Mouse (Mus musculus): ENCODE measurements at regions not wholly inside any gene's neighbourhood (a gene's known extent, or its start where the extent isn't known, plus 50 kb on each side); places are given as distances from the start of the nearest gene placed in this dataset.
"Not testable (repeated sequence)": the region's sequence is repeated elsewhere in the genome, so short reads cannot be mapped to it uniquely, and the experiment has no call there.

DNA sequence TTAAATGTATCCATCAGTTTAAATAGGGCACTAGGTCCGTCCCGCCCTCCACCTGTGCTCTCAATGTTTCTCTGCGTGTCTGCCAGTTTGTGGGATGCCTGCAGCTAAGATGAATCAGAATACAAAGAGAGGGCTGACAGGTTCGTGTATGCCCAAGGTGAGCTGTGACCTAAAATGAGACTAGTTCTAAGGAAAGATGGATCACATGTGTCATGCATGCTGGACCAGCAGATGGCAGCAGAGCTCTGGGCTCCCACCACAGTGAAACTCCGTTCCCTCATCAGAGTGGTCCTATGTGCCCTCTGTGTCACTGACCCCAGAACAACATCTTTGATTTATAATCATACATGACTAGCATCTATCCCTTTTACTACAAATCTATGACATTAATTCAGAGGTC is 180.3 kb downstream of the 1700010I14Rik start:
- Histone ChIP-seq H3K9ac (no peak overlapping the region), H3K4me3 (replicated peaks) (peak overlapping the region; percentile 31), H3K27me3 (replicated peaks) (0 out of 2 replicates have a peak, but pooled peaks cover 3% of the 10 kb centered on the region), H3K4me1 (replicated peaks) (peaks cover 7% of the 10 kb centered on the region; the same call in 1 of the 2 replicates), H3K9me3 (no peaks in the 10 kb centered on the region), H3K4me2 (replicated peaks) (peak overlapping the region; percentile 79), H3K36me3 (no peaks in the 10 kb centered on the region), H3K27ac (no peak overlapping the region)
- no peak for ATAC-seq
- WGBS, result 3% methylated on average over 5 of the region's 5 CpGs

DNA sequence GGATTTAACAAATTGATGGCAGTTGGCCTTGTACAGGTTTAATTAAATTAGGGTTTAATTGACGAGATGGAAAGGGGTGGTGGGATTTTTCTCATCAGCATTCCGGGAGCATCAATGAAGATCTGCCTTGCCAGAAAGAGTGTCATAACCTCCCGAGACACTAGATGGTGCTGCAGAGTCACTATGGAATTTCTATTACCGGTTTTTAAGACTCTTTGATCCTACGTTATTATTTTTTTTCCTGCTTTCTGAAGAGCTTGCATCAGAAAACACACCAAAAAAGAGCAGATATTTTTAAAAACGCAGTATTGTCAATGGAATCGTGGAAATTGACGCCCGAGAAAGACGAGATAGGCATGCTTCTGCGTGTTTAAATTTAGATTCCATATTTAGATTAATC is 181.2 kb downstream of the 1700010I14Rik start:
- peak overlapping the region; percentile 33; the same call in 1 of the 2 replicates for H3K4me2 ChIP-seq (replicated peaks)
- 8% methylated on average over 11 of the region's 11 CpGs for WGBS
- H3K4me3 ChIP-seq (replicated peaks), result no peak overlapping the region
- H3K9me3 ChIP-seq, result no peaks in the 10 kb centered on the region
- 0 out of 2 replicates have a peak, but pooled peaks cover 3% of the 10 kb centered on the region for H3K27me3 ChIP-seq (replicated peaks)
- ATAC-seq, result no peak
- H3K4me1 ChIP-seq (replicated peaks), result peaks cover 7% of the 10 kb centered on the region; the same call in 1 of the 2 replicates
- no peaks in the 10 kb centered on the region for H3K36me3 ChIP-seq
- no peak overlapping the region for H3K9ac ChIP-seq
- H3K27ac ChIP-seq, result no peak overlapping the region

DNA sequence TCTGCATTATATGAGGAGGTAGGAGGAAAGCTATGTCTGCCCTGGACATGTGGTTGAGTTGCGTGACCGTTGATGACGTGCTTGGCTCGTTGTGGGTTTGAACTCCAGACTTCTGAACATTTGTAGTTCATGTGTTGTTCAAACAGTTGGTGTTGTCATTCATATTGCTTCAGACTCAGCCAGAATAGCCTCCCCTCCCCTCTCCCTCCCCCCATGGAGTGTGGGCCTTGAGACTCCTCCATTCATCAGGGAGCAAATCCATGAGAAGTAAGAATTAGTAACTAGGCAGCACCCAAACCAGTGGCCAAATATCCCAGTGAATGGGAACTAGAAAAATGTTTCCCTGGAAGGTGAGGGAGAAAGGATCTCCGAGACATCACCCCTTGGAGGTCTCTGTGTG is 209.0 kb downstream of the 1700010I14Rik start:
- Histone ChIP-seq H3K4me2 (replicated peaks) (no peak overlapping the region), H3K27me3 (replicated peaks) (no peaks in the 10 kb centered on the region), H3K9me3 (no peaks in the 10 kb centered on the region), H3K36me3 (no peaks in the 10 kb centered on the region), H3K4me1 (replicated peaks) (no peaks in the 10 kb centered on the region), H3K4me3 (replicated peaks) (no peak overlapping the region), H3K27ac (no peak overlapping the region), H3K9ac (no peak overlapping the region)
- ATAC-seq, result no peak
- 88% methylated on average over 5 of the region's 5 CpGs for WGBS

GRCm38 (mm10) chr17:9200386-9200785 is 212.3 kb downstream of the 1700010I14Rik start:
- Histone ChIP-seq H3K27ac (no peak overlapping the region), H3K4me1 (replicated peaks) (no peaks in the 10 kb centered on the region), H3K4me2 (replicated peaks) (no peak overlapping the region), H3K9ac (no peak overlapping the region), H3K4me3 (replicated peaks) (no peak overlapping the region), H3K9me3 (no peaks in the 10 kb centered on the region), H3K27me3 (replicated peaks) (no peaks in the 10 kb centered on the region), H3K36me3 (no peaks in the 10 kb centered on the region)
- ATAC-seq, result no peak
- WGBS, result 86% methylated on average over 7 of the region's 7 CpGs

DNA sequence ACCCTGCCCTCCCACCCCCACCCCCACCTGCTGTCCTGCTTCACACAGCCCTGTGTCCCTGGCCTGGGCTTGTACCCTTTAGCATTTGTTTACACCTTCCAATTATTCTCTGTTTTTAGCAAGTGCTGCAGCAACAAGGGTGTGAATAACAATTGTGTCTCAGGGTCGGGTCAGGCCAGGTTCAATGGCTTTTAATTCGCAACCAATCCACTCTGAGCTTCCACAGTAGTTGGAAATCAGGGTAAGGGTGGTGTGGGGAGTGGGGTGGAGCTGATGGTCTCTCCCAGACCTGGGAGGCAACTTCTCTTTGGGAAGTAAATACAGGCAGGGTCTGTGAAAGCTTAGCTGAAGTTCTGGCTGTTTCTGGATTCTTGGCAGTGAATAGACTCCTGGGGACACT is 214.4 kb downstream of the 1700010I14Rik start:
- H3K36me3 ChIP-seq, result no peaks in the 10 kb centered on the region
- H3K9ac ChIP-seq, result no peak overlapping the region
- no peak overlapping the region for H3K27ac ChIP-seq
- H3K9me3 ChIP-seq, result no peaks in the 10 kb centered on the region
- 21% methylated on average over 2 of the region's 2 CpGs for WGBS
- H3K4me3 ChIP-seq (replicated peaks), result no peak overlapping the region
- no peaks in the 10 kb centered on the region for H3K4me1 ChIP-seq (replicated peaks)
- ATAC-seq, result no peak
- no peak overlapping the region for H3K4me2 ChIP-seq (replicated peaks)
- no peaks in the 10 kb centered on the region for H3K27me3 ChIP-seq (replicated peaks)

DNA sequence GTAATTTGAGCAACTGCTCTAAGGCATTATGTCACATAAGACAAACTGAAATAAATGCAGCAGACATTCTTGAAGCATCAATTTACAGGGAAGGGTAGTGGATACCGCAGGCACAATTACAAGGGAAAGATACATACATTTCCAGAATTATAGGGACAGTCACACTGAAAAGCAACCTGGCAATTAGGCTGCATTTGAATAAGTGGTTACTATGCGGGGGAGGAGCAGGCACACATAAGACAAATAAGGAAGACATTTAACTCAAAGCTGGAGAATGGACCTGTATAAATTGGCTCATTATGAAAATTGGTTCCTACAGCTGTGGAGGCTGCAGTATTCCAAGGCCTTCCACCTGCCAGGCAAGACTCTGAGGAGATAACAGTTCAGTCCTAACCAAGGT is 211.2 kb upstream of the Gm17728 start:
- no peaks in the 10 kb centered on the region for H3K4me1 ChIP-seq (replicated peaks)
- no peak overlapping the region for H3K4me3 ChIP-seq (replicated peaks)
- no peaks in the 10 kb centered on the region for H3K9me3 ChIP-seq
- no peak overlapping the region for H3K4me2 ChIP-seq (replicated peaks)
- no peak overlapping the region for H3K27ac ChIP-seq
- no peaks in the 10 kb centered on the region for H3K27me3 ChIP-seq (replicated peaks)
- no peak for ATAC-seq
- H3K9ac ChIP-seq, result no peak overlapping the region
- WGBS, result 85% methylated on average over 2 of the region's 2 CpGs
- no peaks in the 10 kb centered on the region for H3K36me3 ChIP-seq

- H3K27me3 ChIP-seq (replicated peaks), result no peaks in the 10 kb centered on the region
- no peak overlapping the region for H3K4me3 ChIP-seq (replicated peaks)
- no peak overlapping the region for H3K4me2 ChIP-seq (replicated peaks)
- 86% methylated on average over 4 of the region's 4 CpGs for WGBS
- ATAC-seq, result no peak
- no peaks in the 10 kb centered on the region for H3K9me3 ChIP-seq
- H3K9ac ChIP-seq, result no peak overlapping the region
- no peak overlapping the region for H3K27ac ChIP-seq
- 0 out of 2 replicates have a peak, but pooled peaks cover 1% of the 10 kb centered on the region for H3K4me1 ChIP-seq (replicated peaks)
- H3K36me3 ChIP-seq, result no peaks in the 10 kb centered on the region
Observed at GRCm38 (mm10) chr17:9223097-9223496, 198.8 kb upstream of the Gm17728 start.

- H3K36me3 ChIP-seq, result no peaks in the 10 kb centered on the region
- H3K9me3 ChIP-seq, result no peaks in the 10 kb centered on the region
- no peak overlapping the region for H3K4me3 ChIP-seq (replicated peaks)
- 0 out of 2 replicates have a peak, but pooled peaks cover 2% of the 10 kb centered on the region for H3K4me1 ChIP-seq (replicated peaks)
- no peaks in the 10 kb centered on the region for H3K27me3 ChIP-seq (replicated peaks)
- no peak overlapping the region for H3K9ac ChIP-seq
- ATAC-seq, result no peak
- WGBS, result 58% methylated on average over 10 of the region's 10 CpGs
- no peak overlapping the region for H3K27ac ChIP-seq
- H3K4me2 ChIP-seq (replicated peaks), result no peak overlapping the region
Observed at GRCm38 (mm10) chr17:9227872-9228575, 193.8 kb upstream of the Gm17728 start.

DNA sequence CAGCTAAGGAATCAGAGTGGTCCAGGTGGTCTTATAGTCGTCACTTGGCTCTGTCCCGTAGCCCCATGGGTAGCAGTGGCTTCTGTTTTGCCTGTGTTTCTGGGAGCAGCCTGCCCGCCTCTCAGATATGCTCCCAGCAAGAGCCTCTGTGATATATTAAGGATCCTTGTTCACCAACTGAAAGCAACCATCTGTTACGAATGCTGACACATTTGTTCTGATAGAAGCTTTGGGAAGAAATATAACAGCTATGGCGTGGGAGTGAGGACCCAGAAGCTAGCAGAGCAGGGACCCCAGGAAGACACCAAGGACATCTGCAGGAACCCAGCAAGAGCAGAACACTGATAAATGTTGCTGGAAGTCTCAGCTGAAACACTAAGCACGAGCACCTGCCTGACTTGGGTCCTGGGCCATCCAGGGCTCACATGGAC is 186.7 kb upstream of the Gm17728 start:
- Histone ChIP-seq H3K4me3 (replicated peaks) (no peak overlapping the region), H3K4me1 (replicated peaks) (no peaks in the 10 kb centered on the region), H3K27ac (no peak overlapping the region), H3K4me2 (replicated peaks) (no peak overlapping the region), H3K9me3 (no peaks in the 10 kb centered on the region), H3K9ac (no peak overlapping the region), H3K36me3 (no peaks in the 10 kb centered on the region), H3K27me3 (replicated peaks) (no peaks in the 10 kb centered on the region)
- ATAC-seq, result no peak
- WGBS, result 54% methylated on average over 6 of the region's 6 CpGs

DNA sequence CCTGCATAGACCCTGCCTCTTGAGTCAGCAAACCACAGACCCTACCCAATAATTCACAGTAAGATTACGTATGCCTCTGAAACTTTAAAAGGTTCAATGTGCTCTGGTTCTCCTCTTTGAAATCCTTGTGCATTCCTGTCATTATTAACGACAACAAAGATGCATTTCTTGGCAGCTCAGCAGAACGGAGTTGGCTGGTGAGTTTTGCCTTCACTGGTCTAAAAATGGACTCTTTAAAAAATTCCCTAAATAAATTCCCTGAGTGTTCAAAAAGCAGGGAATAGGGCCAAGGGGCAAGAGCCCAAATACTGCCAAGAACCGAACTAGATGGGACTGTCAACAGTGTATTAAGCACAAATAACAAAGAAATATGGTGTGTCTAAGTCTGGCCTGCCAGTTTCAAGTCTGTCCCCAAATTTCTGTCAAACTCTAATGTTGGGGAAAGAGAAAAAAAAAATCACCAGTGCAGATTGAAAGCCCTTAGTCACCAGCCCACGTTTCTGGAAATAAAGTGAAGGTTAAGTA is 163.2 kb upstream of the Gm17728 start:
- Histone ChIP-seq H3K4me2 (replicated peaks) (no peak overlapping the region), H3K4me3 (replicated peaks) (no peak overlapping the region), H3K36me3 (no peaks in the 10 kb centered on the region), H3K27me3 (replicated peaks) (no peaks in the 10 kb centered on the region), H3K27ac (no peak overlapping the region), H3K4me1 (replicated peaks) (no peaks in the 10 kb centered on the region), H3K9me3 (no peaks in the 10 kb centered on the region), H3K9ac (no peak overlapping the region)
- ATAC-seq, result no peak
- 39% methylated on average over 5 of the region's 5 CpGs for WGBS

GRCm38 (mm10) chr17:9268776-9269175 is 153.1 kb upstream of the Gm17728 start:
- WGBS, result 78% methylated on average over 3 of the region's 3 CpGs
- Histone ChIP-seq H3K27ac (no peak overlapping the region), H3K4me2 (replicated peaks) (no peak overlapping the region), H3K27me3 (replicated peaks) (no peaks in the 10 kb centered on the region), H3K9ac (no peak overlapping the region), H3K9me3 (no peaks in the 10 kb centered on the region), H3K4me1 (replicated peaks) (no peaks in the 10 kb centered on the region), H3K4me3 (replicated peaks) (no peak overlapping the region), H3K36me3 (no peaks in the 10 kb centered on the region)
- ATAC-seq, result no peak

DNA sequence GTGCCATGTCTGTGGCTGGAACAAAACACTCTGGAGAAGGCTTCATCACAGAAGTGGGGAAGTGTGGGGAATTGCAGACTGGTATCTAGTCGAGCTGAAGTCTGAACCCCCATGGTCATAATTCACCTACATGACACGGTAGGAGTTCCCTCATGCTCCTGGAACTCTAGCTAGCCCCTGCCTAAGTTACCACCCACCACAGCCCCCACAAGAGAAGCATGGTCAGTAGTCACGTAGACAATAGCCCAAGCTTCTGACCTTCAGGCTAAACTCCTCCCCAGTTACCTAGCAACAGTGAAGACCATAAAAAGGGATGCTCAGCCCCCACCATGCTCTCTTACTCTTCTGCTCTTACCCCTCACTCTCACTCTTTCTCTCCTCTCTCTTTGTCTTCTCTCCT is 143.8 kb upstream of the Gm17728 start:
- H3K9ac ChIP-seq; H3K27ac ChIP-seq; H3K4me2 ChIP-seq (replicated peaks); H3K9me3 ChIP-seq; H3K27me3 ChIP-seq (replicated peaks); ATAC-seq; H3K36me3 ChIP-seq; H3K4me3 ChIP-seq (replicated peaks); H3K4me1 ChIP-seq (replicated peaks): not testable (repeated sequence)
- WGBS, result 38% methylated on average over 3 of the region's 3 CpGs

DNA sequence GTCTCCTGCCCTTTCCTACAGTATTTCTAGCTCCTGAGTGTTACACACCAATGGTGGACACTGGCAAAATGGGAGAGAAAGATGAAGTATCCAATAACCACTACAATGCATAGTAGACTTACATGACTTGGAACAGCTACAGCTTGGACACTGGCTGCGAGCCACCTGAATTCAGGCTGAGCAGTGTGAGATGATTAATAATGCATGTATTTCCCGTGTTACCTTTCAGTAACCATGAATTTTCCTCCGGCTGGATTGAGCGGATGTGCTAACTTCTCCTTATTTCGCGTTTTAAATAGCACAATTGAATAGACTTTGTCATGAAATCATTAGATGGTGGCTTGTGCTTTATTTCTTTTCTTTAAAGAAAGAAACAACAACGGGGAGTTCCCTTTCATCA is 142.4 kb upstream of the Gm17728 start:
- Histone ChIP-seq H3K36me3 (no peaks in the 10 kb centered on the region), H3K27ac (no peak overlapping the region), H3K4me3 (replicated peaks) (no peak overlapping the region), H3K4me1 (replicated peaks) (no peaks in the 10 kb centered on the region), H3K9me3 (no peaks in the 10 kb centered on the region), H3K9ac (no peak overlapping the region), H3K4me2 (replicated peaks) (no peak overlapping the region), H3K27me3 (replicated peaks) (no peaks in the 10 kb centered on the region)
- WGBS, result 83% methylated on average over 7 of the region's 7 CpGs
- no peak for ATAC-seq

All from intestine, embryonic 15.5 days (tissue).